Mouse (Mus musculus) limb, embryonic 14.5 days (tissue): ENCODE results near the gene Cnot6. TPM values are rescaled to one million over a fixed set of nuclear protein-coding genes. Genes with fewer than 3 reads are reported as not detected.
A peak's percentile ranks its signal among the peaks of the same experiment; 100 is the strongest.

Experiments
- ATAC-seq: fragments of 200-750 bp; cut with Nextera tagmentation; 2 replicates; pipeline ENCODE4 v1.8.0; 2017; ENCODE audit warnings: low read depth, moderate number of reproducible peaks, moderate TSS enrichment; ENCODE audit not compliant: low FRiP score
- DNase-seq: peaks from one replicate; pipeline ENCODE4 v3.0.0-alpha.2; 2015; ENCODE audit warnings: low spot score
- H3K27ac ChIP-seq: fragments of 300-500 bp; sonication (generic); replicated peaks from 2 replicates; pipeline ENCODE4 v1.5.1; 2014; ENCODE audit warnings: low read depth, mild to moderate bottlenecking, low read length, moderate library complexity, mixed read lengths
- H3K27me3 ChIP-seq: fragments of 300-500 bp; sonication (generic); 2 replicates; pipeline ENCODE4 v1.6.1; 2014; ENCODE audit warnings: low read length, mixed read lengths; ENCODE audit not compliant: control insufficient read depth, insufficient read depth
- H3K36me3 ChIP-seq: fragments of 300-500 bp; sonication (generic); 2 replicates; pipeline ENCODE4 v1.6.1; 2014; ENCODE audit warnings: mild to moderate bottlenecking, low read length, moderate library complexity, mixed read lengths; ENCODE audit not compliant: control insufficient read depth, insufficient read depth
- H3K4me1 ChIP-seq: fragments of 300-500 bp; sonication (generic); 2 replicates; pipeline ENCODE4 v1.6.1; 2014; ENCODE audit warnings: antibody characterized with exemption, low read length, mixed read lengths; ENCODE audit not compliant: control insufficient read depth, insufficient read depth
- H3K4me2 ChIP-seq: fragments of 300-500 bp; sonication (generic); replicated peaks from 2 replicates; pipeline ENCODE4 v1.6.1; 2014; ENCODE audit warnings: low read depth, mild to moderate bottlenecking, low read length, moderate library complexity; ENCODE audit not compliant: severe bottlenecking
- H3K4me3 ChIP-seq: fragments of 300-500 bp; sonication (generic); replicated peaks from 2 replicates; pipeline ENCODE4 v1.5.1; 2014; ENCODE audit warnings: low read length
- H3K9ac ChIP-seq: fragments of 300-500 bp; sonication (generic); 2 replicates; pipeline ENCODE4 v1.6.1; 2014; ENCODE audit warnings: mild to moderate bottlenecking, low read depth, low read length, moderate library complexity; ENCODE audit not compliant: severe bottlenecking
- H3K9me3 ChIP-seq: fragments of 300-500 bp; sonication (generic); 2 replicates; pipeline ENCODE4 v1.6.1; 2016; ENCODE audit warnings: low read length; ENCODE audit not compliant: control insufficient read depth
- POLR2A ChIP-seq: fragments of 200-500 bp; IDR thresholded peaks from 2 replicates; pipeline ENCODE4 v1.8.0; 2012; ENCODE audit warnings: inconsistent platforms, mild to moderate bottlenecking, moderate library complexity, borderline replicate concordance; ENCODE audit not compliant: insufficient read depth, insufficient read length; ENCODE audit errors: extremely low read depth
- WGBS: fragments of 180-500 bp; shearing (Covaris S2); extraction: QIAGEN DNeasy Blood & Tissue Kit; methylation state at CpG from one replicate; pipeline ENCODE4 v1.1.7; 2014; 5-methylcytosine and 5-hydroxymethylcytosine counted together
- polyA plus RNA-seq, 2 experiments: library from polyadenylated mRNA; depleted of rRNA in 1 of 2; stranded (reverse) in 1 of 2; unstranded in 1 of 2; fragments of >200 nt; fragmentation: Nextera tagmentation in 1 of 2; extraction: Ambion mirVana in 1 of 2; gene quantifications; 2 replicates each; pipeline versions ENCODE4 v1.2.1 to v1.2.3; 2012 to 2014

The Cnot6 gene
- polyA plus RNA-seq, 2 experiments = 59.7 to 65.2 TPM

GRCm38 (mm10) chr11:49650113-49650993, 62.2 kb downstream of the Cnot6 start:
- peak; percentile 43 for DNase-seq
- 47% methylated on average over 18 of the region's 18 CpGs for WGBS
- ATAC-seq = no peak

GRCm38 (mm10) chr11:49645677-49646076, 66.8 kb downstream of the Cnot6 start:
- TF ChIP-seq POLR2A = no peak
- no peak for DNase-seq
- Histone ChIP-seq H3K4me1 (0 out of 2 replicates have a peak, but pooled peaks cover 2% of the 10 kb centered on the region), H3K4me2 (no peak overlapping the region), H3K9ac (no peak overlapping the region), H3K27me3 (no peaks in the 10 kb centered on the region), H3K9me3 (no peaks in the 10 kb centered on the region), H3K27ac (no peak overlapping the region), H3K36me3 (no peaks in the 10 kb centered on the region), H3K4me3 (no peak overlapping the region)
- WGBS = 57% methylated on average over 7 of the region's 8 CpGs
- peak; percentile 15; the same call in 1 of the 2 replicates for ATAC-seq

More at GRCm38 (mm10) chr11:49650113-49650993, 62.2 kb downstream of the Cnot6 start:
- no peaks in the 10 kb centered on the region for H3K9me3 ChIP-seq
- H3K9ac ChIP-seq = no peak overlapping the region
- no peak for TF ChIP-seq POLR2A
- no peak overlapping the region for H3K4me2 ChIP-seq
- no peaks in the 10 kb centered on the region for H3K36me3 ChIP-seq
- no peak overlapping the region for H3K4me3 ChIP-seq
- H3K4me1 ChIP-seq = peaks cover 7% of the 10 kb centered on the region; the same call in 1 of the 2 replicates
- no peak overlapping the region for H3K27ac ChIP-seq
- H3K27me3 ChIP-seq = no peaks in the 10 kb centered on the region

GRCm38 (mm10) chr11:49636449-49636848, 76.1 kb downstream of the Cnot6 start:
- Histone ChIP-seq H3K9ac (no peak overlapping the region), H3K36me3 (no peaks in the 10 kb centered on the region), H3K4me3 (no peak overlapping the region), H3K4me1 (peaks cover 3% of the 10 kb centered on the region; the same call in 1 of the 2 replicates), H3K27ac (no peak overlapping the region), H3K9me3 (no peaks in the 10 kb centered on the region), H3K4me2 (no peak overlapping the region), H3K27me3 (peaks cover 50% of the 10 kb centered on the region)
- ATAC-seq (no peak), DNase-seq (no peak)
- TF ChIP-seq POLR2A = no peak
- WGBS = 4% methylated on average over 11 of the region's 11 CpGs

GRCm38 (mm10) chr11:49635671-49636070, 76.9 kb downstream of the Cnot6 start:
- Histone ChIP-seq H3K9me3 (no peaks in the 10 kb centered on the region), H3K36me3 (no peaks in the 10 kb centered on the region), H3K4me1 (peaks cover 3% of the 10 kb centered on the region; the same call in 1 of the 2 replicates), H3K27me3 (peaks cover 50% of the 10 kb centered on the region), H3K4me3 (no peak overlapping the region), H3K27ac (no peak overlapping the region), H3K4me2 (no peak overlapping the region), H3K9ac (no peak overlapping the region)
- no peak for DNase-seq
- ATAC-seq = no peak
- TF ChIP-seq POLR2A = no peak
- whole genome bisulfite sequencing = 58% methylated on average over 6 of the region's 6 CpGs

DNA sequence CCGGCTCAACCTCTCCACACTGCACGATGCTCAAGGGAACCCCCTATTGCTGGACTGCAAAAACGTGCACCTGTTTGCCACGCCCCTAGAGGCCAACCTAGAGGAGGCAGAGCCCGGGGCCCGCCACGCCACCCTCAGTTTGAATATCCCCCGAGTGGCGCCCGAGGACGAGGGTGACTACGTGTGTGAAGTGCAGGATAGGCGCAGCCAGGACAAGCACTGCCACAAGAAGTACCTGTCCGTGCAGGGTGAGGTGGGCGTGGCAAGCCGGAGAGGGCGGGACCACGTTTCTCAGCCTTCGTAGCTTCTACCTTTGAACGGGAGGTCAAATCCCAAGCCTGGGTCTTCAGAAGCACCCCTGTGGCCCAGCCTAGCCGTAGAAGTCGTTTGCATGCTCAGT, 78.4 kb downstream of the Cnot6 start:
- no peak for TF ChIP-seq POLR2A
- Histone ChIP-seq H3K9me3 (no peaks in the 10 kb centered on the region), H3K4me2 (no peak overlapping the region; the same call in 1 of the 2 replicates), H3K4me3 (peak overlapping the region; percentile 10; the same call in 1 of the 2 replicates), H3K4me1 (peaks cover 3% of the 10 kb centered on the region; the same call in 1 of the 2 replicates), H3K9ac (no peak overlapping the region), H3K27me3 (peaks cover 50% of the 10 kb centered on the region), H3K36me3 (no peaks in the 10 kb centered on the region), H3K27ac (no peak overlapping the region)
- no peak for DNase-seq
- ATAC-seq = no peak
- WGBS = 4% methylated on average over 20 of the region's 22 CpGs
